ENCODE assay signal across 10 mouse cellular contexts in genomic region chr13:113209624-113210023, GRCm38 (mm10). TPM values are rescaled to one million over a fixed set of nuclear protein-coding genes. Genes with fewer than 3 reads are reported as not detected.
DNase-seq lines count a peak whose midpoint lies in the region; ATAC-seq and TF ChIP-seq lines count a peak whose summit lies in the region.
"Had no signal": no experiment of that assay in that cellular context is flagged by ENCODE, and none has a peak within 500 bp of the region (broad histone marks: within the 10 kb centered on the region; RNA-seq: fewer than 3 reads in every experiment).

Gene Esm1 (plus strand): TSS chr13:113209659.

- intact Hi-C loops in heart, adult 2 months (cut with DNase I) = loop anchor here (5.0 kb wide), 1 partner anchor 53 kb away; no protein-coding TSS in a partner anchor
- intact Hi-C loops in heart, postnatal 10 days (cut with DNase I) = no loop called here

- no peaks in the 10 kb centered on the region for H3K36me3 ChIP-seq in heart, adult 2 months (ENCODE audit: control insufficient read depth, insufficient read depth, low read length)
- H3K36me3 ChIP-seq: midbrain, embryonic 12.5 days had no signal

- no peak for DNase-seq in heart, adult 2 months
- DNase-seq in heart, postnatal 10 days = no peak
- peak; percentile 13 to 19 for DNase-seq in kidney, adult 8-10 months
- DNase-seq in spleen, adult 18-20 months = no peak
- DNase-seq in MN1 (ENCODE audit: low spot score) = no peak
- DNase-seq in gastrocnemius, adult 8-10 months (ENCODE audit: low spot score in 2 of 2) = no peak

- TF ChIP-seq CTCF in heart, adult 2 months (IDR thresholded peaks at IDR 0.05) = no peak
- TF ChIP-seq CTCF in bone marrow, adult 2 months (IDR thresholded peaks at IDR 0.05; ENCODE audit: control insufficient read depth, insufficient read depth, low read length) = no peak

- no peaks in the 10 kb centered on the region for H3K4me1 ChIP-seq in heart, adult 2 months (ENCODE audit: control insufficient read depth, insufficient read depth, low read length)
- no peaks in the 10 kb centered on the region; the same call in 1 of the 2 replicates for H3K4me1 ChIP-seq in bone marrow, adult 2 months (ENCODE audit: control insufficient read depth, insufficient read depth, low read length)
- H3K4me1 ChIP-seq: midbrain, embryonic 12.5 days had no signal

- peak; percentile 27 for ATAC-seq in megakaryocyte, adult 5-6 weeks (ENCODE audit: poor library complexity, severe bottlenecking)

- TF ChIP-seq EP300 in heart, adult 2 months (IDR thresholded peaks at IDR 0.05; ENCODE audit: insufficient read depth, low read depth, low read length) = no peak

- no peak within 1 kb of the TSS for H3K27ac ChIP-seq in heart, adult 2 months
- peak within 1 kb of the TSS; percentile 39; the same call in 1 of the 2 replicates for H3K27ac ChIP-seq in bone marrow, adult 2 months (ENCODE audit: control insufficient read depth, insufficient read depth, low read depth, low read length, poor library complexity)
- H3K27ac ChIP-seq: midbrain, embryonic 12.5 days had no signal

- no peaks in the 10 kb centered on the region for H3K79me2 ChIP-seq in heart, adult 2 months (replicated peaks; ENCODE audit: control insufficient read depth, insufficient read depth, low read length)

- WGBS in heart, adult 2 months = 26% methylated on average over 15 of the region's 15 CpGs
- WGBS in bone marrow, adult 2 months = 18% methylated on average over 15 of the region's 15 CpGs

- H3K27me3 ChIP-seq in heart, adult 2 months (ENCODE audit: control insufficient read depth, insufficient read depth, low read length) = no peaks in the 10 kb centered on the region
- H3K27me3 ChIP-seq: midbrain, embryonic 12.5 days had no signal

- TF ChIP-seq POLR2A in heart, adult 2 months (IDR thresholded peaks at IDR 0.05; ENCODE audit: insufficient read depth, low read depth, low read length) = no peak
- TF ChIP-seq POLR2A in bone marrow, adult 2 months (IDR thresholded peaks at IDR 0.05; ENCODE audit: borderline replicate concordance, control insufficient read depth, low read depth, low read length) = no peak

- no peak within 1 kb of the TSS for H3K9ac ChIP-seq in heart, adult 2 months (ENCODE audit: low read depth, low read length)
- H3K9ac ChIP-seq: midbrain, embryonic 12.5 days had no signal

- H3K4me3 ChIP-seq in heart, adult 2 months = peak within 1 kb of the TSS; percentile 14; the same call in 1 of the 2 replicates
- H3K4me3 ChIP-seq in bone marrow, adult 2 months (replicated peaks; ENCODE audit: control insufficient read depth, low read depth, low read length) = peak within 1 kb of the TSS; percentile 20
- H3K4me3 ChIP-seq: midbrain, embryonic 12.5 days had no signal

RNA-seq across cellular contexts. Expression of gene Esm1, which starts in this region (rescaled TPM):
- under 1 TPM; 0.34 to 0.94 TPM for total RNA-seq in heart, adult 2 months (2021)
- polyA plus RNA-seq in heart, adult 2 months (2012; rRNA removed) = 0.53 and 1.4 TPM in 2 replicates
- 1 to 10 TPM; 1.5 TPM for total RNA-seq in heart, postnatal 10 days (2021)
- 8.8 and 17.3 TPM in 2 replicates for polyA plus RNA-seq in bone marrow, adult 2 months (2011; ENCODE audit: insufficient read depth, insufficient read length, low replicate concordance, missing spikeins)
- total RNA-seq in megakaryocyte, adult 5-6 weeks (2015) = 0.07 and 0.71 TPM in 2 replicates
- 1.3 and 1.8 TPM in 2 replicates for total RNA-seq in megakaryocyte, adult 5-6 weeks (2017)
- total RNA-seq in gastrocnemius, adult 8-10 months (2022) = under 1 TPM in 3 of 4 experiments, not detected in 1; 0.29 to 0.49 (median 0.43) TPM
- total RNA-seq: ES-E14 had no signal

Comparison
In these comparisons a context has a peak if more than half of its experiments do, and no peak if none do; other contexts are left out.
1. DNase-seq: peak in kidney, adult 8-10 months (2 of 2); none in heart, adult 2 months (0 of 2), heart, postnatal 10 days (0 of 2), spleen, adult 18-20 months (0 of 2), MN1 (single experiment) and gastrocnemius, adult 8-10 months (0 of 2).